Mouse (Mus musculus): Measurements from ENCODE around the gene Ttc13. TPM values are rescaled to one million over a fixed set of nuclear protein-coding genes. Genes with fewer than 3 reads are reported as not detected.

Ttc13 gene
- total and polyA plus RNA-seq, 2 experiments from 2014 or later: 64.8 to 66.5 TPM

DNA sequence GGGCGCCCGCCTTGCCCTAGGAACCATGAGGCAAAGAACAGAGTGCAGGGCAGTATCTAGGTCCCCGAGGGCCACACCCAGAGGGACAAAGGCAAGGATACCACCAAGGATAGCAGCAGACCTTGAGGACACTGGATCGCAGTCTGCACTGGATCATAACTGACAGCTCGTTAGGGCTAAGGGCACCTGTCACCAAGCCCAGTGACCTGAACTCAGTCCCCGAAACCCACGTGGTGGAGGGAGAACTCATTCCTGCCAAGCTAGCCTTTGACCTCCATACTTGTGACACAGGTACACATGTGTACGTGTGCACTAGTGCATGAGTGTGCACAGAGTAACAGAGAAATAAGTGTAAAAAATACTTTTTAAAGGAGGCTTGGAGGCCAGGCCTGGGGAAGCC lies 6.0 kb downstream of the Ttc13 start:
- DNase-seq (ENCODE audit: low spot score) (no peak), ATAC-seq (ENCODE audit: low FRiP score) (no peak)
- no peak for TF ChIP-seq CTCF (IDR thresholded peaks at IDR 0.05)
- WGBS: 95% methylated on average over 8 of the region's 8 CpGs
- peaks cover 7% of the 10 kb centered on the region; the same call in 1 of the 2 replicates for H3K4me1 ChIP-seq (ENCODE audit: insufficient read depth, low read length)
- no peak overlapping the region for H3K9ac ChIP-seq (replicated peaks; ENCODE audit: low read length, poor library complexity, severe bottlenecking)
- H3K27me3 ChIP-seq (ENCODE audit: insufficient read depth, low read length): no peaks in the 10 kb centered on the region
- H3K9me3 ChIP-seq (ENCODE audit: low read length): no peaks in the 10 kb centered on the region
- H3K4me3 ChIP-seq (ENCODE audit: low read depth, low read length): no peak overlapping the region
- no peak overlapping the region for H3K4me2 ChIP-seq (ENCODE audit: low read depth, low read length, poor library complexity, severe bottlenecking)
- H3K36me3 ChIP-seq (ENCODE audit: insufficient read depth, low read length): peaks cover 31% of the 10 kb centered on the region
- H3K27ac ChIP-seq (ENCODE audit: low read depth, low read length): no peak overlapping the region

DNA sequence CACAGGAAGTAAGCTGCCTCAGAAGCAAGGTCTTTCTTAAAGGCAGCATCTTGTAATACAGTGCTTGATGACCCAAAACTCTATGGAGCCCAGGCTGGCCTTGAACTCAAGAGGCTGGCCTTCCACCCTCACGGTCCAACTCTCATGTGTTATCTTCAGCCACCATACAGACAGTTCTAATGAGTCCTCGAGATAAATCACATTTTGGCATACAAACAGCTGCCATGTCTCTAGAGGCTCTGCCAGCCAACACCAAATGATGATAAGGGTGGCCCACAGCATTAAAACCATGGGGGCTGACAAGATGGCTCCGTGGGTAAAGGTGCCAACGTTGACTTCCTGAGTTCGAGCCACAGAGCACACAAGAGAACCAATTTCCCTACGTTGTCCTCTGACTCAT lies 8.6 kb downstream of the Ttc13 start:
- peaks cover 44% of the 10 kb centered on the region for H3K36me3 ChIP-seq (ENCODE audit: insufficient read depth, low read length)
- DNase-seq (ENCODE audit: low spot score): no peak
- WGBS: 95% methylated on average over 6 of the region's 6 CpGs
- no peak overlapping the region for H3K9ac ChIP-seq (replicated peaks; ENCODE audit: low read length, poor library complexity, severe bottlenecking)
- TF ChIP-seq CTCF (IDR thresholded peaks at IDR 0.05): no peak
- H3K4me3 ChIP-seq (ENCODE audit: low read depth, low read length): no peak overlapping the region
- no peak overlapping the region for H3K27ac ChIP-seq (ENCODE audit: low read depth, low read length)
- no peaks in the 10 kb centered on the region for H3K9me3 ChIP-seq (ENCODE audit: low read length)
- no peaks in the 10 kb centered on the region for H3K27me3 ChIP-seq (ENCODE audit: insufficient read depth, low read length)
- ATAC-seq (ENCODE audit: low FRiP score): no peak
- no peak overlapping the region for H3K4me2 ChIP-seq (ENCODE audit: low read depth, low read length, poor library complexity, severe bottlenecking)
- no peaks in the 10 kb centered on the region for H3K4me1 ChIP-seq (ENCODE audit: insufficient read depth, low read length)

- Histone ChIP-seq H3K27me3 (ENCODE audit: insufficient read depth, low read length) (no peaks in the 10 kb centered on the region), H3K27ac (ENCODE audit: low read depth, low read length) (no peak overlapping the region), H3K36me3 (ENCODE audit: insufficient read depth, low read length) (peaks cover 37% of the 10 kb centered on the region), H3K9me3 (ENCODE audit: low read length) (no peaks in the 10 kb centered on the region), H3K4me1 (ENCODE audit: insufficient read depth, low read length) (no peaks in the 10 kb centered on the region), H3K4me2 (ENCODE audit: low read depth, low read length, poor library complexity, severe bottlenecking) (no peak overlapping the region), H3K4me3 (ENCODE audit: low read depth, low read length) (no peak overlapping the region), H3K9ac (replicated peaks; ENCODE audit: low read length, poor library complexity, severe bottlenecking) (no peak overlapping the region)
- DNase-seq (ENCODE audit: low spot score) (no peak), ATAC-seq (ENCODE audit: low FRiP score) (no peak)
- 96% methylated on average over 8 of the region's 8 CpGs for WGBS
- no peak for TF ChIP-seq CTCF (IDR thresholded peaks at IDR 0.05)
Observed at GRCm38 (mm10) chr8:124705823-124706222, 16.0 kb downstream of the Ttc13 start.

GRCm38 (mm10) chr8:124704376-124704775 lies 17.4 kb downstream of the Ttc13 start:
- 86% methylated on average over 4 of the region's 4 CpGs for WGBS
- DNase-seq (ENCODE audit: low spot score) (no peak), ATAC-seq (ENCODE audit: low FRiP score) (no peak)
- Histone ChIP-seq H3K27me3 (ENCODE audit: insufficient read depth, low read length) (no peaks in the 10 kb centered on the region), H3K4me2 (ENCODE audit: low read depth, low read length, poor library complexity, severe bottlenecking) (no peak overlapping the region), H3K9me3 (ENCODE audit: low read length) (no peaks in the 10 kb centered on the region), H3K27ac (ENCODE audit: low read depth, low read length) (no peak overlapping the region), H3K36me3 (ENCODE audit: insufficient read depth, low read length) (peaks cover 38% of the 10 kb centered on the region), H3K9ac (replicated peaks; ENCODE audit: low read length, poor library complexity, severe bottlenecking) (no peak overlapping the region), H3K4me1 (ENCODE audit: insufficient read depth, low read length) (no peaks in the 10 kb centered on the region), H3K4me3 (ENCODE audit: low read depth, low read length) (no peak overlapping the region)
- TF ChIP-seq CTCF (IDR thresholded peaks at IDR 0.05): no peak

GRCm38 (mm10) chr8:124703526-124703925 lies 18.3 kb downstream of the Ttc13 start:
- no peak for TF ChIP-seq CTCF (IDR thresholded peaks at IDR 0.05)
- H3K36me3 ChIP-seq (ENCODE audit: insufficient read depth, low read length): peaks cover 34% of the 10 kb centered on the region
- H3K27me3 ChIP-seq (ENCODE audit: insufficient read depth, low read length): no peaks in the 10 kb centered on the region
- H3K9me3 ChIP-seq (ENCODE audit: low read length): no peaks in the 10 kb centered on the region
- DNase-seq (ENCODE audit: low spot score): no peak
- H3K4me1 ChIP-seq (ENCODE audit: insufficient read depth, low read length): no peaks in the 10 kb centered on the region
- no peak for ATAC-seq (ENCODE audit: low FRiP score)
- WGBS: 86% methylated on average over 4 of the region's 4 CpGs
- H3K27ac ChIP-seq (ENCODE audit: low read depth, low read length): no peak overlapping the region
- H3K4me2 ChIP-seq (ENCODE audit: low read depth, low read length, poor library complexity, severe bottlenecking): no peak overlapping the region
- H3K4me3 ChIP-seq (ENCODE audit: low read depth, low read length): no peak overlapping the region
- no peak overlapping the region for H3K9ac ChIP-seq (replicated peaks; ENCODE audit: low read length, poor library complexity, severe bottlenecking)

DNA sequence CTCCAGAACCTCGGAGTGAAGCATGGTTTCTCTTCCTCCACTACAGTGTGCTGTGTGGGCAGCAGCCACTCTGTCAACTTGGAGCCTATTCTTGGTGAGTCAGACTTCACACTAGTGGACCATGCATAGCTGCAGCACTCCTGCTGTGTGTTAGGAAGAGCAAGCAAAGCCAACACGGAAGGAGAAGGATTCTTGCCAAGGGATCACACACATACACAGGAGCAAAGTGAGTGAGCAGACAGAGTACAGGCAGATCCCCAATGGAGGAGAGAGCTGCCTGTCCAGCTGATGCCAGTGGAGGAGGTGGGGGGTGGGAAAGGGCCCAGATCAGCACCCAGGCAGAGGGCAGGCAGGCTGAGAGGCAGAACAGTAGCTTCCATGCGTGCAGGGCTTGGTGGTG lies 19.6 kb downstream of the Ttc13 start:
- H3K27ac ChIP-seq (ENCODE audit: low read depth, low read length): no peak overlapping the region
- no peak for TF ChIP-seq CTCF (IDR thresholded peaks at IDR 0.05)
- H3K4me2 ChIP-seq (ENCODE audit: low read depth, low read length, poor library complexity, severe bottlenecking): no peak overlapping the region
- no peak overlapping the region for H3K9ac ChIP-seq (replicated peaks; ENCODE audit: low read length, poor library complexity, severe bottlenecking)
- no peak overlapping the region for H3K4me3 ChIP-seq (ENCODE audit: low read depth, low read length)
- H3K27me3 ChIP-seq (ENCODE audit: insufficient read depth, low read length): no peaks in the 10 kb centered on the region
- WGBS: 81% methylated on average over 3 of the region's 3 CpGs
- ATAC-seq (ENCODE audit: low FRiP score): no peak
- H3K36me3 ChIP-seq (ENCODE audit: insufficient read depth, low read length): peaks cover 43% of the 10 kb centered on the region
- H3K4me1 ChIP-seq (ENCODE audit: insufficient read depth, low read length): no peaks in the 10 kb centered on the region
- DNase-seq (ENCODE audit: low spot score): peak; percentile 7
- no peaks in the 10 kb centered on the region for H3K9me3 ChIP-seq (ENCODE audit: low read length)
